8 mouse cellular contexts compared by ENCODE assay signal in the genomic region with DNA sequence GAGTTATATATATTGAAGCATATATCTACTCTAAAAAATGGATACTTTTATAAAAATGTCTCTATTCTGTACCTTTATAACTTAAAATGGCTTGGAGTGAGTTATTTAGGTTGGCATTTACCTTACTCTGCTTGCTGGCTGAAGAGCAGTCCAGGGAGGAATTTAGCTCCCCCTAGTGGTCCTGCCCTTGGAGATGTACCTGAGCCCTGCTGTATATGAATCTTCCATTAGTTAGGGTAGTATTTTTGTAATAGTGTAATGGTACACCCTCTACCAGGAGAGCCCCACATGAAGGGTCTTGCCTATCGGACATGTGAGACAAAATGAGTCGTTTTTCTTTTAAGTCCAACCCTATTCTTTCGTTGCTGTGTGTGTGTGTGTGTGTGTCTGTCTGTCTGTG. TPM values are rescaled to one million over a fixed set of nuclear protein-coding genes. Genes with fewer than 3 reads are reported as not detected.
DNase-seq lines count a peak whose midpoint lies in the region.

No protein-coding gene starts in this region.

- intact Hi-C loops in left cerebral cortex, postnatal 10 days (cut with DNase I): no loop called here

- peak; percentile 41 to 84 for DNase-seq in adrenal gland, adult (ENCODE audit: inconsistent age in 2 of 2, low spot score in 1 of 2)
- DNase-seq in adrenal gland, postnatal 4 days (ENCODE audit: low spot score in 2 of 2): no peak
- peak; percentile 21 for DNase-seq in left cerebral cortex, adult 11 months (ENCODE audit: low spot score)
- no peak for DNase-seq in left cerebral cortex, postnatal 10 days (ENCODE audit: extremely low spot score in 1 of 2, low spot score in 2 of 2)
- DNase-seq in c-Kit-positive CD71-negative TER-119-negative erythroid progenitor cells, embryonic 14.5 days (ENCODE audit: low read depth): peak; percentile 53
- peak; percentile 56 for DNase-seq in kidney, postnatal 10 days
- peak; percentile 83 for DNase-seq in naive thymus-derived CD4-positive, alpha-beta T cell, adult 2 months (ENCODE audit: low read depth)
- DNase-seq in gastrocnemius, postnatal 4 days (ENCODE audit: low spot score in 2 of 2): no peak

RNA-seq across cellular contexts. Expression of gene Vwa3a, which starts 11.5 kb away (rescaled TPM):
- 1 to 10 TPM; 1.8 to 2.5 TPM for total RNA-seq in adrenal gland, postnatal 4 days (2021)
- total RNA-seq in left cerebral cortex, postnatal 10 days (2021): 10 to 100 TPM; 14.8 to 17.6 TPM
- under 1 TPM; 0.67 to 0.74 TPM for total RNA-seq in gastrocnemius, postnatal 4 days (2021)

RNA-seq across cellular contexts. Expression of gene Mosmo, which starts 50.2 kb away (rescaled TPM):
- total RNA-seq in adrenal gland, postnatal 4 days (2021): 10 to 100 TPM; 36.2 to 41.2 TPM
- total RNA-seq in left cerebral cortex, postnatal 10 days (2021): 10 to 100 TPM; 56.3 to 66.2 TPM
- 10 to 100 TPM; 25.6 to 31.3 TPM for total RNA-seq in gastrocnemius, postnatal 4 days (2021)

RNA-seq across cellular contexts. Expression of gene Pdzd9, which starts 57.4 kb away (rescaled TPM):
- total RNA-seq in adrenal gland, postnatal 4 days (2021): not detected
- total RNA-seq in left cerebral cortex, postnatal 10 days (2021): not detected
- not detected for total RNA-seq in gastrocnemius, postnatal 4 days (2021)

Comparison
In these comparisons a context has a peak if more than half of its experiments do, and no peak if none do; other contexts are left out.
1. DNase-seq: peak in adrenal gland, adult (2 of 2), left cerebral cortex, adult 11 months (single experiment), c-Kit-positive CD71-negative TER-119-negative erythroid progenitor cells, embryonic 14.5 days (single experiment), kidney, postnatal 10 days (single experiment) and naive thymus-derived CD4-positive, alpha-beta T cell, adult 2 months (single experiment); none in adrenal gland, postnatal 4 days (0 of 2), left cerebral cortex, postnatal 10 days (0 of 2) and gastrocnemius, postnatal 4 days (0 of 2).
2. RNA of gene Vwa3a, which starts 11.5 kb away (total RNA-seq): 14.8 to 17.6 TPM in left cerebral cortex, postnatal 10 days; 1.8 to 2.5 TPM in adrenal gland, postnatal 4 days and 0.67 to 0.74 TPM in gastrocnemius, postnatal 4 days; every median in the first group is over 4 times any median in the second.